10 mouse cellular contexts compared by ENCODE assay signal in the genomic region with DNA sequence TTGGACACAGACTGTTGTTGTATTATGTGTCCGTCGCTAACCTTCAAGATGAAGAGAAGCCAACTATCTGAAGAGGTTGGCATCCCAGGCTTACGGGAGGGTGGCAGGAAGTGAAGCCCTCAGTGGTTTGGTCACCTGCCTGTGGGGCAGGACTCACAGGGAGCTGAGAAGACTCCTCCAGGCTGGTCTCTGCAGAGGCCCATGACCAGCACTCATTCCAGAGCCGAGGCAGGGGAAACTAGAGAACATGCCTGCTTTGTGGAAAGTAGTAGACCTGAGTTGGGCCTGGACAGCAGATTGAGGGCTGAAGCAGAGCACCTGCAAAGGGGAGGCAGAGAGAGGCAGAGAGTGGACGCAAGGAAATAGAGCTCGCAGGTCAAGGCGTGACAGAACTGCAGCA. TPM values are rescaled to one million over a fixed set of nuclear protein-coding genes. Genes with fewer than 3 reads are reported as not detected.
DNase-seq lines count a peak whose midpoint lies in the region; ATAC-seq and TF ChIP-seq lines count a peak whose summit lies in the region.
"Had no signal": no experiment of that assay in that cellular context is flagged by ENCODE, and none has a peak within 500 bp of the region (broad histone marks: within the 10 kb centered on the region; RNA-seq: fewer than 3 reads in every experiment).

No protein-coding gene starts in this region.

- H3K4me1 ChIP-seq in cerebellum, adult 2 months (ENCODE audit: control insufficient read depth, insufficient read depth, low read length) = peaks cover 10% of the 10 kb centered on the region
- H3K4me1 ChIP-seq in megakaryocyte, embryonic 14.5 days = peaks cover 23% of the 10 kb centered on the region
- peaks cover 22% of the 10 kb centered on the region for H3K4me1 ChIP-seq in liver, embryonic 12.5 days
- H3K4me1 ChIP-seq in stomach, postnatal 0 days (replicated peaks; ENCODE audit: control insufficient read depth, insufficient read depth) = peaks cover 5% of the 10 kb centered on the region

- H3K27me3 ChIP-seq in cerebellum, adult 2 months (ENCODE audit: control insufficient read depth, insufficient read depth, low read length) = no peaks in the 10 kb centered on the region; the same call in 1 of the 2 replicates
- H3K27me3 ChIP-seq in megakaryocyte, embryonic 14.5 days (replicated peaks) = no peaks in the 10 kb centered on the region
- H3K27me3 ChIP-seq in liver, embryonic 12.5 days (replicated peaks) = peaks cover 4% of the 10 kb centered on the region; the same call in 1 of the 2 replicates
- no peaks in the 10 kb centered on the region for H3K27me3 ChIP-seq in stomach, postnatal 0 days (ENCODE audit: control insufficient read depth, insufficient read depth, low read length)

- 0 out of 2 replicates have a peak, but pooled peaks cover 5% of the 10 kb centered on the region for H3K9me3 ChIP-seq in megakaryocyte, embryonic 14.5 days
- H3K9me3 ChIP-seq in liver, embryonic 12.5 days (replicated peaks) = no peaks in the 10 kb centered on the region
- no peaks in the 10 kb centered on the region for H3K9me3 ChIP-seq in stomach, postnatal 0 days (ENCODE audit: control insufficient read depth, low read length)

- ATAC-seq in megakaryocyte, adult 5-6 weeks (ENCODE audit: poor library complexity, severe bottlenecking) = no peak
- ATAC-seq in liver, embryonic 12.5 days = no peak
- no peak for ATAC-seq in stomach, postnatal 0 days (ENCODE audit: low FRiP score, low TSS enrichment)

- peak overlapping the region; percentile 88 for H3K4me2 ChIP-seq in liver, embryonic 12.5 days
- peak overlapping the region; percentile 85 for H3K4me2 ChIP-seq in stomach, postnatal 0 days (replicated peaks; ENCODE audit: low read depth)

- peaks cover 51% of the 10 kb centered on the region for H3K36me3 ChIP-seq in megakaryocyte, embryonic 14.5 days (replicated peaks; ENCODE audit: low read length)
- H3K36me3 ChIP-seq in liver, embryonic 12.5 days = peaks cover 50% of the 10 kb centered on the region
- H3K36me3 ChIP-seq in stomach, postnatal 0 days (ENCODE audit: control insufficient read depth, insufficient read depth, low read length) = peaks cover 10% of the 10 kb centered on the region

- DNase-seq in cerebellum, adult 2 months = no peak
- no peak for DNase-seq in cerebellum, postnatal 14 days
- DNase-seq in stomach, postnatal 0 days (ENCODE audit: low spot score) = no peak
- no peak for DNase-seq in urinary bladder, adult 2 months (ENCODE audit: low spot score)
- DNase-seq in frontal cortex, postnatal 25 days (ENCODE audit: low spot score in 2 of 2) = no peak
- DNase-seq: right cerebral cortex, postnatal 25 days had no signal

- peak overlapping the region; percentile 96 for H3K4me3 ChIP-seq in cerebellum, adult 2 months (replicated peaks; ENCODE audit: insufficient read depth, low read depth, low read length)
- H3K4me3 ChIP-seq in megakaryocyte, embryonic 14.5 days (replicated peaks) = peak overlapping the region; percentile 98
- H3K4me3 ChIP-seq in liver, embryonic 12.5 days = peak overlapping the region; percentile 94
- peak overlapping the region; percentile 99 for H3K4me3 ChIP-seq in stomach, postnatal 0 days (ENCODE audit: low read depth, low read length)

- H3K9ac ChIP-seq in liver, embryonic 12.5 days = peak overlapping the region; percentile 91
- H3K9ac ChIP-seq in stomach, postnatal 0 days (ENCODE audit: low read length) = peak overlapping the region; percentile 96; the same call in 1 of the 2 replicates

- H3K27ac ChIP-seq in cerebellum, adult 2 months (ENCODE audit: insufficient read depth, low read length) = no peak overlapping the region
- H3K27ac ChIP-seq in liver, embryonic 12.5 days = no peak overlapping the region
- no peak overlapping the region for H3K27ac ChIP-seq in stomach, postnatal 0 days (replicated peaks)

- no peak for TF ChIP-seq EP300 in stomach, postnatal 0 days (optimal IDR thresholded peaks at IDR 0.05)

- 74% methylated on average over 7 of the region's 7 CpGs for WGBS in cerebellum, adult 2 months
- WGBS in liver, embryonic 12.5 days (ENCODE audit: insufficient replicate concordance) = 60% methylated on average over 7 of the region's 7 CpGs
- WGBS in stomach, postnatal 0 days = 78% methylated on average over 7 of the region's 7 CpGs

- TF ChIP-seq POLR2A in cerebellum, adult 2 months (IDR thresholded peaks at IDR 0.05; ENCODE audit: borderline replicate concordance, insufficient read depth, low read length) = no peak

- TF ChIP-seq CTCF in cerebellum, adult 2 months (IDR thresholded peaks at IDR 0.05; ENCODE audit: borderline replicate concordance, insufficient read depth, low read depth, low read length) = no peak
- TF ChIP-seq CTCF in stomach, postnatal 0 days (IDR thresholded peaks at IDR 0.05; ENCODE audit: low read depth) = no peak

RNA-seq across cellular contexts. Expression of gene Eif3f, which starts 1.2 kb away (rescaled TPM):
- polyA plus RNA-seq in cerebellum, adult 2 months (2012; rRNA removed) = 92.2 and 96.9 TPM in 2 replicates
- 351 and 1,291 TPM in 2 replicates for polyA plus RNA-seq in megakaryocyte, embryonic 14.5 days (2012; ENCODE audit: insufficient read depth, low replicate concordance)
- 208 and 215 TPM in 2 replicates for total RNA-seq in megakaryocyte, adult 5-6 weeks (2015)
- total RNA-seq in megakaryocyte, adult 5-6 weeks (2017) = 65.0 and 75.5 TPM in 2 replicates
- 60.3 and 61.3 TPM in 2 replicates for polyA plus RNA-seq in liver, embryonic 12.5 days (2016; fragmentation: Nextera tagmentation; extraction: Ambion mirVana)
- 70.1 and 75.8 TPM in 2 replicates for polyA plus RNA-seq in stomach, postnatal 0 days (2015; fragmentation: Nextera tagmentation; extraction: Ambion mirVana)
- polyA plus RNA-seq in urinary bladder, adult 2 months (2012; rRNA removed) = 119 and 192 TPM in 2 replicates

RNA-seq across cellular contexts. Expression of gene Nlrp10, which starts 5.4 kb away (rescaled TPM):
- polyA plus RNA-seq in cerebellum, adult 2 months (2012; rRNA removed) = 0.82 and 1.1 TPM in 2 replicates
- polyA plus RNA-seq in megakaryocyte, embryonic 14.5 days (2012; ENCODE audit: insufficient read depth, low replicate concordance) = 0.04 TPM in 1 of 2 replicates, not detected in the other
- total RNA-seq in megakaryocyte, adult 5-6 weeks (2015) = 0.80 and 0.96 TPM in 2 replicates
- total RNA-seq in megakaryocyte, adult 5-6 weeks (2017) = 0.53 and 1.6 TPM in 2 replicates
- polyA plus RNA-seq in liver, embryonic 12.5 days (2016; fragmentation: Nextera tagmentation; extraction: Ambion mirVana) = 0.08 and 0.10 TPM in 2 replicates
- 12.2 and 12.6 TPM in 2 replicates for polyA plus RNA-seq in stomach, postnatal 0 days (2015; fragmentation: Nextera tagmentation; extraction: Ambion mirVana)
- 0.47 and 0.52 TPM in 2 replicates for polyA plus RNA-seq in urinary bladder, adult 2 months (2012; rRNA removed)

RNA-seq across cellular contexts. Expression of gene Tub, which starts 14.7 kb away (rescaled TPM):
- polyA plus RNA-seq in cerebellum, adult 2 months (2012; rRNA removed) = 75.4 and 79.6 TPM in 2 replicates
- 0.83 TPM in 1 of 2 replicates, not detected in the other for polyA plus RNA-seq in megakaryocyte, embryonic 14.5 days (2012; ENCODE audit: insufficient read depth, low replicate concordance)
- not detected in 2 replicates for total RNA-seq in megakaryocyte, adult 5-6 weeks (2015)
- total RNA-seq in megakaryocyte, adult 5-6 weeks (2017) = not detected in 2 replicates
- polyA plus RNA-seq in liver, embryonic 12.5 days (2016; fragmentation: Nextera tagmentation; extraction: Ambion mirVana) = 0.04 and 0.19 TPM in 2 replicates
- 0.75 and 0.90 TPM in 2 replicates for polyA plus RNA-seq in stomach, postnatal 0 days (2015; fragmentation: Nextera tagmentation; extraction: Ambion mirVana)
- polyA plus RNA-seq in urinary bladder, adult 2 months (2012; rRNA removed) = 1.6 and 1.7 TPM in 2 replicates
- total RNA-seq: hematopoietic stem cell, adult 5-6 weeks had no signal

RNA-seq across cellular contexts. Expression of gene Olfr519, which starts 41.2 kb away (rescaled TPM):
- not detected in 2 replicates for polyA plus RNA-seq in cerebellum, adult 2 months (2012; rRNA removed)
- not detected in 2 replicates for polyA plus RNA-seq in megakaryocyte, embryonic 14.5 days (2012; ENCODE audit: insufficient read depth, low replicate concordance)
- total RNA-seq in megakaryocyte, adult 5-6 weeks (2015) = not detected in 2 replicates
- not detected in 2 replicates for total RNA-seq in megakaryocyte, adult 5-6 weeks (2017)
- polyA plus RNA-seq in liver, embryonic 12.5 days (2016; fragmentation: Nextera tagmentation; extraction: Ambion mirVana) = not detected in 2 replicates
- polyA plus RNA-seq in stomach, postnatal 0 days (2015; fragmentation: Nextera tagmentation; extraction: Ambion mirVana) = not detected in 2 replicates
- not detected in 2 replicates for polyA plus RNA-seq in urinary bladder, adult 2 months (2012; rRNA removed)
- total RNA-seq: hematopoietic stem cell, adult 5-6 weeks had no signal

RNA-seq across cellular contexts. Expression of gene Olfr518, which starts 50.6 kb away (rescaled TPM):
- polyA plus RNA-seq in cerebellum, adult 2 months (2012; rRNA removed) = not detected in 2 replicates
- polyA plus RNA-seq in megakaryocyte, embryonic 14.5 days (2012; ENCODE audit: insufficient read depth, low replicate concordance) = 0.12 TPM in 1 of 2 replicates, not detected in the other
- not detected in 2 replicates for total RNA-seq in megakaryocyte, adult 5-6 weeks (2015)
- total RNA-seq in megakaryocyte, adult 5-6 weeks (2017) = not detected in 2 replicates
- polyA plus RNA-seq in liver, embryonic 12.5 days (2016; fragmentation: Nextera tagmentation; extraction: Ambion mirVana) = not detected in 2 replicates
- polyA plus RNA-seq in stomach, postnatal 0 days (2015; fragmentation: Nextera tagmentation; extraction: Ambion mirVana) = not detected in 2 replicates
- not detected in 2 replicates for polyA plus RNA-seq in urinary bladder, adult 2 months (2012; rRNA removed)
- total RNA-seq: hematopoietic stem cell, adult 5-6 weeks had no signal

Comparison
In these comparisons a context has a peak if more than half of its experiments do, and no peak if none do; other contexts are left out.
1. RNA of gene Tub, which starts 14.7 kb away (polyA plus RNA-seq): 75.4 to 79.6 TPM in cerebellum, adult 2 months; 1.6 to 1.7 TPM in urinary bladder, adult 2 months, 0.75 to 0.90 TPM in stomach, postnatal 0 days, 0.04 to 0.19 TPM in liver, embryonic 12.5 days and 0.83 TPM in megakaryocyte, embryonic 14.5 days; every median in the first group is over 10 times any median in the second.
2. Peak in every context shown above with its lines, with median percentiles within 50 percentile points of each other: H3K4me3 ChIP-seq.